Mouse (Mus musculus) lung, postnatal 4 days (tissue): ENCODE measurements at regions not wholly inside any gene's neighbourhood (a gene's known extent, or its start where the extent isn't known, plus 50 kb on each side); places are given as distances from the start of the nearest gene placed in this dataset.

Experiments used
- DNase-seq, 2 experiments: peaks; one replicate each; pipeline ENCODE4 v3.0.0; 2021

- DNase-seq, result no peak
Observed at GRCm38 (mm10) chr10:7267106-7267505, 55.1 kb upstream of the Cnksr3 start.

GRCm38 (mm10) chr10:7265412-7265811 is 53.4 kb upstream of the Cnksr3 start:
- DNase-seq, result no peak

DNA sequence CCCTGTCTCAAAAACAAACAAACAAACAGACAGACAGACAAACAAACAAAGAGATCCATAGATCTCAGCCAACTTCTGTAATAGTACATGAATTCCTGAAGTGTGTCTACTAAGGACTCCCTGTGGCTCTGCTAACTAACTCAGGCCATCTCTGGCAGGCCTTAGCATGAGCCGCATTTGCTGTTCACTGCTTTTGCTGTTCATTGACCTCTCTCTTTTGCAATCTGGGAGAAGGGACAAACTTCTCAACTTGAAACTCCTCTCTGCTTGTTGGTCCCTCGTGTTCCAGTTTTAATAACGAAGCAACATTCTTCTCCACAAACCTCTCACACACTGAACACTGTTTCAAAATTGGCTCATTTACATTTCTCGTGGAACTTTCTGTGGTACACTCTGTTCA is 52.7 kb upstream of the Cnksr3 start:
- DNase-seq, result no peak
